Mouse (Mus musculus): ENCODE data around the gene Defb22. TPM values are rescaled to one million over a fixed set of nuclear protein-coding genes. Genes with fewer than 3 reads are reported as not detected.

Defb22 gene
- total RNA-seq (2021): not detected

DNA sequence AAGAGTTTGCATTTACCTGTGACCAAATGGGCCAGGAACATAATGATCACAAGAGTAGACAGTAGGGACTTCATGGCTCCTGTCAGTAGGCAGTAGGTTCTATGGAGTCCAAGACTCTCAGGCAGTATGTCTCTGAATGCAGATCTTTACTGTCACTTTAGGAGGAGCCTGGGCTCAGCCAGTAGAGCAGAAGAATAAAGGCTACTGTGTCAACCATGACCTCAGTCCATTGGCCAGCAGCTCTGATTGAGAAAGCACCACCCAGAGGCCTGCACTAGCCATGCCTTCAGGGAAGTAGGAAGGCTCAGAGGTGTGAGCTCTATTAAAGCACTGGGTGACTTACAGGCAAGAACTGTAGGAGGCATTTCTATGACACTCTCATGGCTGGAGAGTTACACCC lies at the start of gene Defb22:
Gene Defb22 (minus strand): TSS at position 101 of the 400 bp plus-strand sequence.
- no peak for DNase-seq

DNA sequence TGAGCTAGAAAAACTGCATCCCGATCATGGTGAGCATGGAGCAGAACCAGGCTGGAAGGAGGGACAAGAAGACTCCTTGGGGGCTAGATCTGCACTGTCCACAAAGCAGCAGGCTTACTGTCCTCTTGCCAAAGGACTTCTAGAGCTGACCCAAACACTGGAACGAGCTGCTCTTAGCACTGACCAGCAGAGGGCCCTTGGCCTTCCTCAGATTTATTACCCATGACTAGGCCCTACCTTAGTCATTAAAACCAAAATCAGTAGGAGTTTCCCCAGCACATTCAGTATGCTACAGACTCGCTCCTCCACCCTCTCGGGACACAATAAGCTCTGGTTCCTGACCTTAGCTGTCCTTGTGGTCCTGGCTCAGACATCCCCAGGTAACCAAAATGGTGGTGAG lies 28.0 kb upstream of the Defb22 start, which contains the start of gene Defb28:
Gene Defb28 (plus strand): TSS at position 275 of the 400 bp plus-strand sequence.
- DNase-seq: no peak
- intact Hi-C loops (cut with DNase I): no loop called here

More for the DNA sequence above, at the start of gene Defb22:
- intact Hi-C loops (cut with DNase I): no loop called here

DNA sequence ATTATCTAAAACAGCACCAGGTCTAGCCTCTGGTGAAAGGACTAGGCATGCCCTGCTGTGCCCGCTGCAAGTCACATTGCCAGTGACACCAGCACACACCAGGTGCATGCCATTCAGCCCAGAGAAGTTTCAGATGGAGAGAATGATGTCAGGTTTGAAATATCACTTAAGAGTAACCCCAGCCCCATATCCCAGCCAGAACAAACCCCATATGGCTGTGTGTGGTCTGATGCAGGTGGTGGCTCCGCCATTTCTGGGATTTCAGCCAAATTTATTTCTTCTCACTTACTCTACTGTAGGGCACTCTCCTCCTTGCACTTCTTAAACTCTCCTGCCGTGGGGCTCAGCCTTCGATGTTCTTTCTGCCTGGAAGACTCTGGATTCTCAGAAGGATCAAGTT lies 26.1 kb upstream of the Defb22 start:
- no peak for DNase-seq
- intact Hi-C loops (cut with DNase I): no loop called here

DNA sequence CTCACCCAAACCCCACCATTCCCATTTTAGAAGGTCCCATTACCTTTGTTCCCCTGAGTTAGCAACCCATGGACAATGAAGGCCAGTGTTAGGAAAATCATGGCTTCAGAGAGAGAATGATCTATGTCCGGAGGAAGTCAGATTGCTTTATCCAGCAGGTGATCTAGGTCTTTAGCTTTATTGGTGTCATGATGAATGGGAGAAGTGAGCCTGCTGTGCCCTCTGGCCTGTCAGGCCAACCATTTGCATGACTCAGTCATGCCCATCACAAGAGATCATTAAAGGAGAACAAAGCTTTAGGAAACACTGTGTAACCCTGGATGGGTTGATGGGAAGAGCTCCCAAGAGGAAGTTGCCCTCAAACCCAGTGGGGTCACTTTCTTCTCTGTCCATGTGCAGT lies 21.7 kb upstream of the Defb22 start, which contains the start of gene Defb26:
Gene Defb26 (minus strand): TSS at position 101 of the 400 bp plus-strand sequence.
- intact Hi-C loops (cut with DNase I): no loop called here

DNA sequence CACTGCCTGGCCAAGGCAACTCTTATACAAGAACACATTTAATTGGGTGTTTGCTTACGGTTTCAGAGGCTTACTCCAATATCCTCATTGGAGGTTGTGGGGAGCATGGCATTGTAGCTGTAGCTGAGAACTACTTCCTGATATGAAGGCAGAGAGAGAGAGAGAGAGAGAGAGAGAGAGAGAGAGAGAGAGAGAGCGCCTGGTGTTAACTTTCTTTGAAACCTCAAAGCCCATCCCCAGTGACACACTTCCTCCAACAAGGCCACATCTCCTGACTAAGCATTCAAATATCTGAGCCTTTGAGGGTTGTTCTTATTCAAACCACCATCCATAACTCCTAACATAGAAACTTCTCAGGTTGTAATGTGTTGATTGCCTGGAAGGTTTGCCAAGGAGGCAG lies 14.0 kb upstream of the Defb22 start:
- no peak for DNase-seq
- intact Hi-C loops (cut with DNase I): no loop called here

More for the DNA sequence above, 21.7 kb upstream of the Defb22 start, which contains the start of gene Defb26:
- no peak for DNase-seq

DNA sequence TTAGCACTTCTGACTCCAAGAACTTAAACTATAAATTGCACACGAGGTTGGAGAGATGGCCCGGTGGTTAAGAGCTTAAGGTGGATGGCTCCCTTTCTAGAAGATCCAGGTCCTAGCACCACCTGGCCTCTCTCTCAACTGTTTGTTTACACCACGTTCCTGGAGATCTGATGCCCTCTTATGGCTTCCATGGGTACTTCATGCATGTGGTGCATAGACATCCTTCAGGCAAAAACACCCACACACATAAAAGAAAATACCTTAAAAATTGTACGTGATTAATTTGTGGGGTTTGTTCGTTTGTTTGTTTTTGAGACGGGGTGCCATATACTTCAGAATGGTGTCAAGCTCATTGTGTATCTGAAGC lies 10.9 kb upstream of the Defb22 start:
- DNase-seq: no peak
- intact Hi-C loops (cut with DNase I): no loop called here

DNA sequence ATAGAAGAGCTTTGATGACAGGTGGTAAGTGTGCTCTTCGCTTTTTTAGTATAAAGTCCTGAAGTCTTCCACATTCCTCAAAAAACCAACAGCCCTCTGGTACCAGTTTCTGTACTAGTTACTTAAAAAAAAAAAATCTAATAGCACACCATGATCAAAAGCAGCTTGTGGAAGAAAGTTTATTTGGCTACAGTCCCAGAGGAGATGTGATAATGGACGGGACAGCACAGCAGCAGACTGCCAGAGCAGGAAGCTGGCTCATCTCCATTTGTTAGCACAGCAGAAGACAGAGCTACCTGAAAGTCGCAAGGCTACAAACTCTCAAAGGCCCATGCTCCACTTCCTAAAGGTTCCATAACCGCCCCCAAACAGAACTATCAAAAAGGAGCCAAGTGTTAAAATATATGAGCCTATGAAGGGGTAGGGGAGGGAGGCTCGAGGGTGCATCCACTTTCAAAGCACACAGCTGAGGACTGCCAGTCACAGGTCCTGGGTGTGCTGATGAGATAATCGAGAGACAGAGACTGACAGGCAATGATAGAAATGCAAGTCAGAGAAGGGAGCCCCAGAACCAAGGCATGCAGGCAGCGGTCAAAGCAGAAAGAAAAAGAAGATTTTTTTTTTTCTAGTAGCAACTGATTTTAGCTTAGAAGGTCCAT lies 10.4 kb upstream of the Defb22 start:
- intact Hi-C loops (cut with DNase I): no loop called here
- no peak for DNase-seq

DNA sequence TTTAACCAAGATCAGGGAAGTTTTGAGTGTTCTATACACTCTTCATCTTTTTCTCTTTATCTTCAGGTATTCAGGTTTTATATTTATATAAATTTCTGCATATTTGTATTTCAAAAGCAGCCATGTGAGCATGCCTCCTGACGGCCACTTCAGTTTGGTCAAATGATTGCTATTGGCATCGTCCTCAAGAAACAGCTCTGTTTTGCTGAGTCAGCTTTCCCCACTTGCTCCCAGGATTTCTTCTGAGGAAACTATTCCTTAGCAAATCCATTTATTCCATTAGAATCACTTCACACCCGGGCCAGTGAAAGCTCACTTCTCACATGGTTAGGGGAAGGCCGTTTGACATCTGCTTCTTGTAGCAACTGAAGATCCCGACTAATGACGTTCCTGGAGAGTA lies 8.1 kb upstream of the Defb22 start:
- no peak for DNase-seq

DNA sequence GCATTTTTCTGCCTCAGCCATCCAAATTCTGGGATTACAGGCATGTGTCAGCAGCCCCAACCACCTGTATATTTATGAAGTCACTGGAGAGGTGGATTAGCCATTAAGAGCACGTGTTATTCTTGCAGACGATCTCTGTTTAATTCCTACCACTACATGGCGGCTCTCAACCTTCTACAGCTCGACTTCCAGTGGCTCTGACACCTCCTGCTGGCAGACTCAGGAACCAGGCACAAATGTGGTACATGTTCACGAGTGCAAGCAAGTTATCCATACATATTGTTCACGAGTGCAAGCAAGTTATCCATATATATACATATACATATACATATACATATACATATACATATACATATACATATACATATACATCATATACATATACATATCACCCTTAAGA lies 3.2 kb upstream of the Defb22 start:
- DNase-seq: no peak
- intact Hi-C loops (cut with DNase I): no loop called here

More for the DNA sequence above, 8.1 kb upstream of the Defb22 start:
- intact Hi-C loops (cut with DNase I): no loop called here

DNA sequence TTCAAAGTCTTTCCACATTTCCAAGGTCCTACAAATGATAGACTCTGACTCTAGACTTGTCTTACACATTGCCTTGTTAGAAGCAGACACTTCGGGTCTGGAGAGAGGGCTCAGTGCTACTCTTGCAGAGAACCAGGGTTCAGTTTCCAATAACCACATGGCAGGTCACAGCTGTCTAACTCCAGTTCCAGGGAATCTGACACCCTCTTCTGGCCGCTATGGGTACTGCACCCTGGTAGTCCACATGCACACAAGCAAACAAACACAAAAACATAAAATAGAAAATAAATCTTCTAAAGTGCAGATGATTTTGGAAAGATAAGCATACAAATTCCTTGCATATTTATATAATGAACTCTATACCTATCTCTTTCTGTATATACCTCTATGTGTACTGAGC lies 2.9 kb downstream of the Defb22 start:
- no peak for DNase-seq
- intact Hi-C loops (cut with DNase I): no loop called here

DNA sequence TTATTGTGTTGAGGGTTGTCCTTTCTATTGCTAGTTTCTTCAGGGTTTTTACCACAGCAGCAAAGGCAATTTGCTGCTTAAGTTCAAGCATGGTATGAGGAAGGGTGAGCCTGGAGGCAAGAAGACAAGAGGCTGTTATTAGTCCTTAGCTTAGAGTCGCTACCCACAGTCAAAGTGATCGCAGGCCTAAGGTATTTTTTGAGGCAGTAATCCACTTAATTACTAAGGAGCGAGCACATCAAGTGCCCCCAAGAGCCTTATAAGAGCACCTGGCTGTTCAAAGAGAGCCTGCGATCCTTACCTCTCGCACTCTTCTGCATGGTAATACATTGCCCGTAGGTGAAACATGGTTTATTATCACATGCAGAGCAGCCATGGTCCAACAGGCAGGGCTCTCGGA lies 8.2 kb downstream of the Defb22 start:
- no peak for DNase-seq
- intact Hi-C loops (cut with DNase I): no loop called here

DNA sequence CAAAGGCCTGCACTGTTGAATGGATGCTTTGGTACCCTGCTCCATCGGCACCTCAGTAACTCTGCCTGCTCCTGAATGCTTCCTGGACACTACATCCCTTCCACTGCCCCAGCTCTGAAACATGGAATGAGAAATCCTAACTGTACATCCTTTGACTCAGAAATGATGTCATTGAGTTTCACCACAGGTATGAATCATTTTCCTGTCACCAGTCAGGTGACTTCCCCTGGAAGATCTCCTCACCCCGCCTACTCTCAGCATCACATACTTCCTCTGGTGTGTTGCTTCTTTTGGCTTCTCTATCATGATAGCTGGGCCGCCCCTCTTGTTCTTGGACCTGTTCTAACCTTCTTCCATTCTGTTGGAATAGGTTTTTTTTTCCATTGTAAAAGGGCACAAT lies 9.1 kb downstream of the Defb22 start:
- intact Hi-C loops (cut with DNase I): no loop called here
- no peak for DNase-seq

DNA sequence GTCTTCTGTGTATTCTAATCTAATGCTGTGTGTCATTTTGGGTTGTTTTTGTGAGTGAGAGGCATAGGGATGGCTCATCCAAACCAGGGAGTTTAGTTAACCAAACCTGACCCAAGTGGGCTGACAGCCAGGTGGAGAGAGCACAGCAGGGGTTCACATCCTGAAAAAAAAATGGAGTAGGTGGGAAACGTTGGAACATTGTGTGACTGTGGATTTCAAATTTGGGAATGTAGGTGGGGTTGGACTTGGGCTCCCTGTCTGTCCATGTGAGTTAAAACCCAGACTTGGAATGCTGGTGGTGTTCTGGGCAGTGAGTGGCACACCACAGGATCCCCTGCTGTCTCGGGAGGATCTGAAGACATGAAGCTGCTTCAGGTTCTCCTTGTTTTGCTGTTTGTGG lies 13.2 kb downstream of the Defb22 start, which contains the start of gene Defb20:
Gene Defb20 (plus strand): TSS at position 301 of the 400 bp plus-strand sequence.
- intact Hi-C loops (cut with DNase I): no loop called here

DNA sequence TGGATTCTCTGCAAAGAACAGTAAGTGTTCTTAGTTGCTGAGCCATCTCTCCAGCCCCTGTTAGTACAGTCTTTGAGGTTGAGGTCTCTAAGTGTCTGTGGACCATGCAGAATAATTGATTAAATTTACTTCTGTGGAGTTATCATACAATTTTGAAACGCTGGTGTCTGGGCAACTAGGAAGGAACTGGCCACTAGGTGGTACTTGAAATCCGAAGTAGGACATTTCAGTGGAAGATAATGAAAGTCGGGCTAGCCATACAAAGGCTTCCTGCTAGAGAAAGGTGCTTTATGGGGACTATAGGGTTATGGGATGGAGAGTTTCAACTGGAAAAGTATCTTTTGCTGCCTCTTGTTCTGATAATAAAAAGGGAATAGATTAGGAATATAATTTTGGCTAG lies 17.5 kb downstream of the Defb22 start:
- intact Hi-C loops (cut with DNase I): no loop called here
- DNase-seq: no peak

More for the DNA sequence above, 13.2 kb downstream of the Defb22 start, which contains the start of gene Defb20:
- DNase-seq: no peak

DNA sequence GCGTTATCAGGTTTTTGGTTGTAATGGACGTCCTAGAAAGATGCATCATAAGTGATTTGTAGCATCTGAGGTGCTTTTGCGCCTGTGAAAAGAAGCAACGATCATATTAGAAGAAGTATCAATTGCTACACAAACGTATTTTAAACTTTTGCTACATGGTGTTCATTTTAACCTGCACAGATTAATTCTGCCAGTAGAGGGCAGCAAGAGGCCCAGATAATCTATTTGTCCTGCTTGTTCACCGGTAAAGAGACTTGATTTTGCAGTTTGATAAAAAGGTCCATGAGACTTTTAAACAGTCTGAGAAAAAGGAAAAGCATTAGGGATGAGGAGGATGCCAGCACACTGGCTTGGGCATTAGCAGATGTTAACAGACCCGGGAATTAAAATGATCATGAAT lies 19.0 kb downstream of the Defb22 start:
- intact Hi-C loops (cut with DNase I): no loop called here

DNA sequence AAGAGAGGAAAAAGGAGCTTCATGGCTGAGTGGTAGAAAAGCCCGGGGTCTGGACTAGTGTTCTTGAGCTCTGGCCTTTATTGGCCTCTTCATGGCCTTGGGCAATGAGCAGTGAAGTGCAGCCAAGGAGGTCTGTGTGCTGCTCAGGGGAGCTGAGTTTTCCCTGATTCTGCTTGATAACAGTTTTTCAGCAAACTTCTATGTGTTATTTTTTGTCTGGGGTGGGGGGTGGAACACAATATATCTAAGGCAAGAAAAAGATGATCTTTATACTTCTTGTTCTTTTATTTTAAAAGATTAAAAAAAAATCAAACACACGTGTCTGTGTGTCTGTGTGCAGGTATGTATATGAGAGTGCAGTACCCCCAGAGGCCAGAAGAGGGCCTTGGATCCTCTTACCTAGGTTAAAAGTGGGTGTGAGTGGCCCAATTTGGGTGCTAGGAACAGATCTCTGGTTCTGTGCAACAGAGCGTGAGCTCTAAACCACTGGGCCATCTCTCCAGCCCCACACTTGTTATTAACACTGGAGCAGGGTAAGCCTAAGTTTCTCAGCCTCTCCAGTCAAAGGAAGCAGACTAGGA lies 25.3 kb downstream of the Defb22 start, which contains the start of gene Defb23:
Gene Defb23 (minus strand): TSS at position 51 of the 581 bp plus-strand sequence.
- no peak for DNase-seq
- intact Hi-C loops (cut with DNase I): no loop called here

More for the DNA sequence above, 19.0 kb downstream of the Defb22 start:
- peak; percentile 17 for DNase-seq

DNA sequence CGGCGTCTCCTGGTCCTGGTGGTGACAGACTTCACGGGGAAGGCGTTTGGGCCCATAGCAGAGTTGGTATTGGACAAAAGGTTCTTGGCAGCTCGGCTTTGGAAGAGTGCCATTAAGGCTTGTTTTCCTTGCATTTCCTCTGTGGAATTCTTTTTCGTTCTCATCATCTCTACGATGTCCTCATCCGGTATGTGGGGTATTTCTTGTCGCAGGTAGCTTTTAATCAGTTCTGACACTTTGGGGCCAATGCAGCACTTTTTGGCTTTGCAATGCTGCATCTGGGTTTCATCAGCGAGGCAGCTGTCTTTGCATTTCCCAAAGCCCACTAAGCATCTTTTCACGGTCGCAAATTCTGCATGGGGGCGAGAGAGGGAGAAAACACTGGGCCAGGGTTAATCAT lies 30.7 kb downstream of the Defb22 start:
- intact Hi-C loops (cut with DNase I): no loop called here
- no peak for DNase-seq

DNA sequence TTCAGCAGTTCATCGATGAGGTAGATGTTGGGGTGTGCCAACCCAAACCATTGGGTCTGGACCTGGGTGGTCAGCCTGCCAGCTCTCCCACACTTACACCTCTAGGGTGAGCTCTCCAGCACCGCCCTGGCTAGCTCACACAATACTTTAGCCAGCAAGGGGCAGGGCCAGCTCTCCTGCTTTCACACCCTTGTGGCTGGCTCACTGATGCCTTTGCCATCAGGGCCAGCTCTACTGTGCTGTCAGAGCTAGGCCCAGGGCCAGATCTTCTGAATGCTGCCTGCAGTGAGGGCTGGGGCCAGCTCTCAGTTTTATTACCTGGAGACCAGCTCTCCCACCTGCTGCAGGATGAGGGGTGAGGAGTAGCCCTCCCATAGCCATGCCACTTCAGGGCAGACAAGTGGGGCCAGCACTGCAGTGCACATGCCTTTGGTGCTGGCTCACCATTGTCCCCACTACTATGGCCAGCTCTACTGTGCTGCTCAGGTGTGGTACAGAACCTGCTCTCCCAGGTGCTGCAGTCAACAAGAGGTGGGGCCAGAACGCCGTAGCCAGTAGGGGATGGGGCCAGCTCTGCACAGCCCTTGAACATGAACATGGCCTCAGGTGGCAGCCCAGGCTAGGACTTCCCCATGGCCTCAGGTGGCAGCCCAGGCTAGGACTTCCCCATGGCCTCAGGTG lies 37.7 kb downstream of the Defb22 start:
- intact Hi-C loops (cut with DNase I): no loop called here
- no peak for DNase-seq

DNA sequence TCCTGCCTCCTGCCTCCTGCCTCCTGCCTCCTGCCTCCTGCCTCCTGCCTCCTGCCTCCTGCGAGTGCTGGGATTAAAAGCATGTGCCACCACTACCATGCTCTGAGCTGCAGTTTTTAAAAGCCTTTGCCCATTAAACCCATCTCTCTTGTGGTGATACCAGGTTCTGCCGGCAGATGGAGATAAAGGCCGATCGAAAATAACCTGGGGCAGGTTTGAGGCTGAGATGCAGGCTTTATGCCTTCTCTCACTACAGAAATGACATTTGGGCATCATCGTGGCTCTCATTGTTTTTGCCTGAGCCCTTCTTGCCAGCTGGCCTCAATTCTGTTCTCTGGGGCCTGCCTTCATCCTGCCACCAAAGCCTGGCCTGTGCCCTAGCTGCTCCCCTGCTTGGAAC lies 39.7 kb downstream of the Defb22 start:
- intact Hi-C loops (cut with DNase I): no loop called here
- peak; percentile 73 for DNase-seq

DNA sequence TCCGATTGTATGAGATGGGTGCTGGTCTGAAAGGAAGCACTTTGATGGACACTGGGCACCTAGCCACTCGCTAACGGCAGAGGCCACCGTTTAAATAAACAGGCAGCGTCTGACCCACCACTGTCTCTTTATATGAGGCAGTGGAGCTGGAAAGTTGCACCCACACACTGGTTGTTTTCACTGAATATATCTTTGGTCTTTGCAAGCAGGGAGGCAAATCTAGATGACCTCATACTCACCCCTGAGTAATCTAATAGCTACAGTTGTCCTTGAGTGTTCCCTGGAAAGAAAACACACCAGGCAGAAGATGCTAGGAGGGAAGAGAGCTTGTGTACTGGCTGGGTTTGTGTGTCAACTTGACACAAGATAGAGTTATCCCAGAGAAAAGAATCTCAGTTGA lies 42.5 kb downstream of the Defb22 start:
- DNase-seq: no peak
- intact Hi-C loops (cut with DNase I): no loop called here

DNA sequence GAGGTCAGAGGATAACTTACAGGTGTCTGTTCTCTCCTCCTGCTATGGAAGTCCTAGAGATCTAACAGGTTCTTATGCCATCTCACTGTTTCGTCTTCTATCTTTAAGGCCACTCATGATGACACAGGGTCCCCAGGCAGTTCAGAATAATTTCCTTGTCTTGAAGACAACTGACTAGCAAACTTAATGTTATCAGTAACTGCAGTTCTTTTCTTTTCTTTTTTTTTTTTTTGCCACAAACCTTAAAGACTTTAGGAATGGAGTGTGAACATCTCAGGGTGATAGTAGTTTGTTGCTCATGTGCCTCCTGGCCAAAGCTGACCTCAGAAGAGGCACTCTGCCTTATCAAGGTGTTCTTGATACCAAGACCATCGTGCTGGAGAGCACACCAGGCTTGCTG lies 43.3 kb downstream of the Defb22 start:
- no peak for DNase-seq
- intact Hi-C loops (cut with DNase I): no loop called here

DNA sequence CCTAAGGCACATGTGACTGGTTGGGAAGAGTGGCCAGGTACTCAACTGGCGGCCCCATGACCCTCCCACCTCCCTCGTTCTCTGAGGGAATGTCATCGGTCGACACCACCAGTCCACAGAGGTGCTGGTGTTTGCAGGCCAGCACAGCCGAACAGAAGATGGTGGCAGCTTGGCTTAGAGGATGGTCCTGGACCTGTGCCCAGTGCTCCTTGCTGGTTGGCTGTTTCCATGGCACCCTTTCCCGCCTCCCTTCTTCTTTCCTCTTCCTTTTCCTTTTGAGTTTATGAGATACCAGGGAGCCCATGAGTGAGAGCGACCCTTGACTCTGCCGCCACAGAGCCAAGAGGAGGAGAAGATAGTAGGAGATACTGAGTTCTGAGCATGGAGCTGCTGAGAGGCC lies 46.7 kb downstream of the Defb22 start:
- intact Hi-C loops (cut with DNase I): no loop called here
- DNase-seq: peak; percentile 79
